Mouse (Mus musculus): ENCODE measurements at regions not wholly inside any gene's neighbourhood (a gene's known extent, or its start where the extent isn't known, plus 50 kb on each side); places are given as distances from the start of the nearest gene placed in this dataset.

- DNase-seq (ENCODE audit: low read depth) = no peak
Measured at GRCm38 (mm10) chr2:75418689-75419088, 240.4 kb upstream of the Hnrnpa3 start.

GRCm38 (mm10) chr2:75419142-75419541 is 239.9 kb upstream of the Hnrnpa3 start:
- no peak for DNase-seq (ENCODE audit: low read depth)

GRCm38 (mm10) chr2:75422798-75423685 is 236.0 kb upstream of the Hnrnpa3 start:
- DNase-seq (ENCODE audit: low read depth) = no peak

GRCm38 (mm10) chr2:75423872-75424271 is 235.2 kb upstream of the Hnrnpa3 start:
- DNase-seq (ENCODE audit: low read depth) = no peak

- no peak for DNase-seq (ENCODE audit: low read depth)
Measured at GRCm38 (mm10) chr2:75424363-75424762, 234.7 kb upstream of the Hnrnpa3 start.

- no peak for DNase-seq (ENCODE audit: low read depth)
Measured at GRCm38 (mm10) chr2:75424911-75425310, 234.2 kb upstream of the Hnrnpa3 start.

- no peak for DNase-seq (ENCODE audit: low read depth)
Measured at GRCm38 (mm10) chr2:75425384-75425783, 233.7 kb upstream of the Hnrnpa3 start.

GRCm38 (mm10) chr2:75425791-75426190 is 233.3 kb upstream of the Hnrnpa3 start:
- DNase-seq (ENCODE audit: low read depth) = no peak

- DNase-seq (ENCODE audit: low read depth) = no peak
Measured at GRCm38 (mm10) chr2:75427936-75428458, 231.1 kb upstream of the Hnrnpa3 start.

GRCm38 (mm10) chr2:75430161-75430940 is 228.7 kb upstream of the Hnrnpa3 start:
- DNase-seq (ENCODE audit: low read depth) = no peak

- DNase-seq (ENCODE audit: low read depth) = no peak
Measured at GRCm38 (mm10) chr2:75431981-75432380, 227.1 kb upstream of the Hnrnpa3 start.

- no peak for DNase-seq (ENCODE audit: low read depth)
Measured at GRCm38 (mm10) chr2:75434521-75434920, 224.5 kb upstream of the Hnrnpa3 start.

GRCm38 (mm10) chr2:75439522-75440230 is 219.4 kb upstream of the Hnrnpa3 start:
- DNase-seq (ENCODE audit: low read depth) = no peak

GRCm38 (mm10) chr2:75442632-75443031 is 216.4 kb upstream of the Hnrnpa3 start:
- DNase-seq (ENCODE audit: low read depth) = no peak

- DNase-seq (ENCODE audit: low read depth) = no peak
Measured at GRCm38 (mm10) chr2:75445189-75445588, 213.9 kb upstream of the Hnrnpa3 start.

- no peak for DNase-seq (ENCODE audit: low read depth)
Measured at GRCm38 (mm10) chr2:75446996-75447715, 211.9 kb upstream of the Hnrnpa3 start.

GRCm38 (mm10) chr2:75448221-75448620 is 210.8 kb upstream of the Hnrnpa3 start:
- no peak for DNase-seq (ENCODE audit: low read depth)

GRCm38 (mm10) chr2:75451846-75452267 is 207.2 kb upstream of the Hnrnpa3 start:
- DNase-seq (ENCODE audit: low read depth) = no peak

GRCm38 (mm10) chr2:75452274-75453148 is 206.6 kb upstream of the Hnrnpa3 start:
- DNase-seq (ENCODE audit: low read depth) = no peak

- no peak for DNase-seq (ENCODE audit: low read depth)
Measured at GRCm38 (mm10) chr2:75455481-75455880, 203.6 kb upstream of the Hnrnpa3 start.

Data from induced T-regulatory cell, adult 2 months (primary cell).